Mouse (Mus musculus): Measurements from ENCODE around the gene Klc1. TPM values are rescaled to one million over a fixed set of nuclear protein-coding genes. Genes with fewer than 3 reads are reported as not detected.

Gene Klc1
- total RNA-seq, 1 experiment, result 47.9 TPM

DNA sequence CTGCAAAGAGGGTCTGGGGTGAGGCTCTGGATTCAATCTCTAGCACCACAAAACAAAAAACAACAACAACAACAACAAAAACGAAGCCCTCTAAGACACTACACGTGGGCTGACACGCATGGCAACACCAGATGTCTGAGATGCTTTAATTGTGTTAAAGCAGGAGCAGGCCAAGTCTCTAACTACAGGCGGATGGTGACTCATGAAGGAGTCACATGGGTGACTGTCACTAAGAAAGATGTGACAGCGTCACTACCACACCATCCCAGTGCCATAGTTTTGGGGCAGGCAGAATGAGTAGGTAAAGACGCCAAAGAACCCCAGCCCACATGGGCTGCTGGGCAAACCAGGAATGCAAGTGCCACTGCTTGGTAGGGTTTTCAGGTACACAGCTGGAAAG lies 6.2 kb upstream of the Klc1 start:
- in situ Hi-C loops (cut with MboI; ENCODE audit: low sequenced_read_pairs in 2 of 2, unreplicated experiment in 2 of 2), result no loop called here
- Histone ChIP-seq H3K4me1 (ENCODE audit: control insufficient read depth in 2 of 2, insufficient read depth in 2 of 2, low read length in 2 of 2, poor library complexity in 1 of 2) (peaks cover 0 to 8% of the 10 kb centered on the region in 2 experiments; a peak in 1 of 4 replicates), H3K36me3 (ENCODE audit: control insufficient read depth, insufficient read depth, low read length, poor library complexity, severe bottlenecking) (no peaks in the 10 kb centered on the region), H3K27ac (ENCODE audit: insufficient read depth, low read depth, low read length, poor library complexity, severe bottlenecking) (no peak overlapping the region), H3K9me3 (ENCODE audit: control insufficient read depth, insufficient read depth, low read depth, low read length) (no peaks in the 10 kb centered on the region), H3K4me3 (ENCODE audit: insufficient read depth in 1 of 2, low read depth in 1 of 2, low read length in 2 of 2, poor library complexity in 1 of 2, severe bottlenecking in 1 of 2) (no peak overlapping the region), H3K9ac (ENCODE audit: insufficient read depth, low read depth, low read length, poor library complexity, severe bottlenecking) (no peak overlapping the region)
- no peak for DNase-seq (ENCODE audit: low read depth, low spot score)
- TF ChIP-seq ZNF384 (IDR thresholded peaks at IDR 0.05; ENCODE audit: low read depth, low read length), result no peak
- TF ChIP-seq HCFC1 (IDR thresholded peaks at IDR 0.05; ENCODE audit: borderline replicate concordance, insufficient read depth, low read length), result no peak
- TF ChIP-seq ZC3H11A (IDR thresholded peaks at IDR 0.05; ENCODE audit: borderline replicate concordance, low read depth, low read length), result no peak
- no peak for TF ChIP-seq MAFK (IDR thresholded peaks at IDR 0.05; ENCODE audit: insufficient read depth, low read depth, low read length)
- no peak for TF ChIP-seq CHD2 (IDR thresholded peaks at IDR 0.05; ENCODE audit: low read depth, low read length)

- Histone ChIP-seq H3K4me1 (ENCODE audit: control insufficient read depth in 2 of 2, insufficient read depth in 2 of 2, low read length in 2 of 2, poor library complexity in 1 of 2) (peaks cover 0 to 10% of the 10 kb centered on the region in 2 experiments; a peak in 2 of 4 replicates), H3K9me3 (ENCODE audit: control insufficient read depth, insufficient read depth, low read depth, low read length) (no peaks in the 10 kb centered on the region), H3K36me3 (ENCODE audit: control insufficient read depth, insufficient read depth, low read length, poor library complexity, severe bottlenecking) (no peaks in the 10 kb centered on the region), H3K27ac (ENCODE audit: insufficient read depth, low read depth, low read length, poor library complexity, severe bottlenecking) (no peak overlapping the region), H3K9ac (ENCODE audit: insufficient read depth, low read depth, low read length, poor library complexity, severe bottlenecking) (no peak overlapping the region), H3K4me3 (ENCODE audit: insufficient read depth in 1 of 2, low read depth in 1 of 2, low read length in 2 of 2, poor library complexity in 1 of 2, severe bottlenecking in 1 of 2) (no peak overlapping the region)
- no peak for DNase-seq (ENCODE audit: low read depth, low spot score)
- in situ Hi-C loops (cut with MboI; ENCODE audit: low sequenced_read_pairs in 2 of 2, unreplicated experiment in 2 of 2), result no loop called here
- TF ChIP-seq HCFC1 (IDR thresholded peaks at IDR 0.05; ENCODE audit: borderline replicate concordance, insufficient read depth, low read length) (no peak), CHD2 (IDR thresholded peaks at IDR 0.05; ENCODE audit: low read depth, low read length) (no peak), MAFK (IDR thresholded peaks at IDR 0.05; ENCODE audit: insufficient read depth, low read depth, low read length) (no peak), ZNF384 (IDR thresholded peaks at IDR 0.05; ENCODE audit: low read depth, low read length) (no peak), ZC3H11A (IDR thresholded peaks at IDR 0.05; ENCODE audit: borderline replicate concordance, low read depth, low read length) (no peak)
These were observed 5.3 kb upstream of the Klc1 start for GRCm38 (mm10) chr12:111753347-111753746.

GRCm38 (mm10) chr12:111754710-111755109 lies 3.9 kb upstream of the Klc1 start:
- no peak for TF ChIP-seq HCFC1 (IDR thresholded peaks at IDR 0.05; ENCODE audit: borderline replicate concordance, insufficient read depth, low read length)
- no peak for TF ChIP-seq MAFK (IDR thresholded peaks at IDR 0.05; ENCODE audit: insufficient read depth, low read depth, low read length)
- TF ChIP-seq ZC3H11A (IDR thresholded peaks at IDR 0.05; ENCODE audit: borderline replicate concordance, low read depth, low read length), result no peak
- no peak for TF ChIP-seq ZNF384 (IDR thresholded peaks at IDR 0.05; ENCODE audit: low read depth, low read length)
- TF ChIP-seq CHD2 (IDR thresholded peaks at IDR 0.05; ENCODE audit: low read depth, low read length), result no peak
- Histone ChIP-seq H3K27ac (ENCODE audit: insufficient read depth, low read depth, low read length, poor library complexity, severe bottlenecking) (no peak overlapping the region), H3K36me3 (ENCODE audit: control insufficient read depth, insufficient read depth, low read length, poor library complexity, severe bottlenecking) (no peaks in the 10 kb centered on the region), H3K4me3 (ENCODE audit: insufficient read depth in 1 of 2, low read depth in 1 of 2, low read length in 2 of 2, poor library complexity in 1 of 2, severe bottlenecking in 1 of 2) (no peak overlapping the region), H3K9ac (ENCODE audit: insufficient read depth, low read depth, low read length, poor library complexity, severe bottlenecking) (no peak overlapping the region), H3K4me1 (ENCODE audit: control insufficient read depth in 2 of 2, insufficient read depth in 2 of 2, low read length in 2 of 2, poor library complexity in 1 of 2) (peaks cover 0 to 12% of the 10 kb centered on the region in 2 experiments; a peak in 2 of 4 replicates), H3K9me3 (ENCODE audit: control insufficient read depth, insufficient read depth, low read depth, low read length) (no peaks in the 10 kb centered on the region)
- no peak for DNase-seq (ENCODE audit: low read depth, low spot score)
- in situ Hi-C loops (cut with MboI; ENCODE audit: low sequenced_read_pairs in 2 of 2, unreplicated experiment in 2 of 2), result no loop called here

GRCm38 (mm10) chr12:111755231-111755630 lies 3.4 kb upstream of the Klc1 start:
- Histone ChIP-seq H3K36me3 (ENCODE audit: control insufficient read depth, insufficient read depth, low read length, poor library complexity, severe bottlenecking) (no peaks in the 10 kb centered on the region), H3K4me3 (ENCODE audit: insufficient read depth in 1 of 2, low read depth in 1 of 2, low read length in 2 of 2, poor library complexity in 1 of 2, severe bottlenecking in 1 of 2) (no peak overlapping the region), H3K27ac (ENCODE audit: insufficient read depth, low read depth, low read length, poor library complexity, severe bottlenecking) (no peak overlapping the region), H3K4me1 (ENCODE audit: control insufficient read depth in 2 of 2, insufficient read depth in 2 of 2, low read length in 2 of 2, poor library complexity in 1 of 2) (peaks cover 0 to 11% of the 10 kb centered on the region in 2 experiments; a peak in 2 of 4 replicates), H3K9me3 (ENCODE audit: control insufficient read depth, insufficient read depth, low read depth, low read length) (no peaks in the 10 kb centered on the region), H3K9ac (ENCODE audit: insufficient read depth, low read depth, low read length, poor library complexity, severe bottlenecking) (no peak overlapping the region)
- in situ Hi-C loops (cut with MboI; ENCODE audit: low sequenced_read_pairs in 2 of 2, unreplicated experiment in 2 of 2), result no loop called here
- no peak for DNase-seq (ENCODE audit: low read depth, low spot score)
- TF ChIP-seq HCFC1 (IDR thresholded peaks at IDR 0.05; ENCODE audit: borderline replicate concordance, insufficient read depth, low read length), result no peak
- TF ChIP-seq ZNF384 (IDR thresholded peaks at IDR 0.05; ENCODE audit: low read depth, low read length), result no peak
- no peak for TF ChIP-seq ZC3H11A (IDR thresholded peaks at IDR 0.05; ENCODE audit: borderline replicate concordance, low read depth, low read length)
- no peak for TF ChIP-seq CHD2 (IDR thresholded peaks at IDR 0.05; ENCODE audit: low read depth, low read length)
- TF ChIP-seq MAFK (IDR thresholded peaks at IDR 0.05; ENCODE audit: insufficient read depth, low read depth, low read length), result no peak
